Mouse (Mus musculus): Measurements from ENCODE around the gene Emid1. TPM values are rescaled to one million over a fixed set of nuclear protein-coding genes. Genes with fewer than 3 reads are reported as not detected.
A peak's percentile ranks its signal among the peaks of the same experiment; 100 is the strongest.

Emid1 gene
- total and polyA plus RNA-seq, 3 experiments, result 0.10 to 0.15 TPM; not detected in 1

DNA sequence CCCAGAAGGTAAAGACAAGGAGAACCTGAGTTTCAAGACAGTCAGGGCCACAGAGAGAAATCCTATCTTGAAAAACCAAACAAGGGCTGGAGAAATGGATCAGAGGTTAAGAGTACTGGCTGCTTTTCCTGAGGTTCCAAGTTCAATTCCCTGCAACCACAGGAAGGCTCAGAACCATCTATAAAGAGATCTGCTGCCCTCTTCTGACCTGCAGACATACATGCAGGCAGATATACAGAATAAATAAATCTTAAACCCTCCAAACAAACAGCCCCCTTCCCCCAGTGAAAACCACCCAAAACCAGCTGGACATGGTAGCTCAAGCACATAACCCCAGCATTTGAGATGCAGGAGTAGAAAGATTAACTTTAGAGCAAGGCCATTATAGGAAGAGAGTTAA, 76.3 kb downstream of the Emid1 start:
- TF ChIP-seq HCFC1 (IDR thresholded peaks at IDR 0.05; ENCODE audit: low read depth, low read length) (no peak), TCF12 (IDR thresholded peaks at IDR 0.05; ENCODE audit: low read depth, low read length) (no peak), MXI1 (IDR thresholded peaks at IDR 0.05; ENCODE audit: low read depth, low read length) (no peak), POLR2AphosphoS2 (IDR thresholded peaks at IDR 0.05; ENCODE audit: low read length) (peak; percentile 54), CTCF (IDR thresholded peaks at IDR 0.05 in 2 of 3, conservative IDR thresholded peaks at IDR 0.05 in 1 of 3; ENCODE audit: control insufficient read depth in 1 of 3, insufficient read depth in 1 of 3, low read depth in 2 of 3, low read length in 3 of 3, poor library complexity in 1 of 3, severe bottlenecking in 1 of 3) (peak in 2 of 3 experiments; percentile 16 to 41; a peak in 3 of 6 replicates), RAD21 (IDR thresholded peaks at IDR 0.05; ENCODE audit: low read depth, low read length) (peak; percentile 1), USF1 (IDR thresholded peaks at IDR 0.05; ENCODE audit: low read depth, low read length) (no peak), ELF1 (IDR thresholded peaks at IDR 0.05; ENCODE audit: low read depth, low read length) (no peak), SMC3 (IDR thresholded peaks at IDR 0.05; ENCODE audit: low read depth, low read length) (0 out of 2 replicates have a peak, but pooled peaks have one; percentile 17)
- DNase-seq (ENCODE audit: low read depth, low spot score), result peak; percentile 47
- H3K4me1 ChIP-seq (ENCODE audit: control insufficient read depth in 1 of 2, insufficient read depth in 2 of 2, low read length in 2 of 2), result no peaks in the 10 kb centered on the region
- peaks cover 7% of the 10 kb centered on the region for H3K79me2 ChIP-seq (ENCODE audit: control insufficient read depth, insufficient read depth, low read length, poor library complexity)
- no peak overlapping the region for H3K4me3 ChIP-seq (ENCODE audit: control insufficient read depth in 1 of 2, insufficient read depth in 1 of 2, low read depth in 2 of 2, low read length in 2 of 2)
- H3K36me3 ChIP-seq (ENCODE audit: control insufficient read depth in 1 of 2, insufficient read depth in 2 of 2, low read length in 2 of 2), result peaks cover 7 to 72% of the 10 kb centered on the region in 2 experiments
- H3K27ac ChIP-seq (ENCODE audit: control insufficient read depth, low read depth, low read length), result no peak overlapping the region
- H3K27me3 ChIP-seq (ENCODE audit: control insufficient read depth in 1 of 2, insufficient read depth in 2 of 2, low read length in 2 of 2), result no peaks in the 10 kb centered on the region
- H3K9ac ChIP-seq (ENCODE audit: control insufficient read depth, low read depth, low read length, poor library complexity, severe bottlenecking), result no peak overlapping the region
- H3K9me3 ChIP-seq (replicated peaks; ENCODE audit: insufficient read depth, low read length), result no peaks in the 10 kb centered on the region

DNA sequence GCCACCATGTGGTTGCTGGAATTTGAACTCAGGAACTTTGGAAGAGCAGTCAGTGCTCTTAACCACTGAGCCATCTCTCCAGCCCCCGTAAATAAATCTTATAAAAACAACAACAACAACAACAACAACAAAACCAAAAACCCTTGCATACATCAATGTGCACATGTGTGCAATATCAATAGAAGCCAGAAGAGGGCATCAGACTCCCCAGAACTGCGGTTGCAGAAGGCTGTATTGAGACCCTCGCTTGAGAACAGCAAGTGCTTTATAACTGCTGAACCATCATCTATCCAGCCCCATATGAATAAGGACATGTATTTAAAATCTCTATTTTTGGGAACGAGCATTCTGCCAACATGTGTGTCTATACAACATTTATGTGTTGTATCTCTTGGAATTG, 77.2 kb downstream of the Emid1 start:
- Histone ChIP-seq H3K4me1 (ENCODE audit: control insufficient read depth in 1 of 2, insufficient read depth in 2 of 2, low read length in 2 of 2) (no peaks in the 10 kb centered on the region), H3K4me3 (ENCODE audit: control insufficient read depth in 1 of 2, insufficient read depth in 1 of 2, low read depth in 2 of 2, low read length in 2 of 2) (no peak overlapping the region), H3K79me2 (ENCODE audit: control insufficient read depth, insufficient read depth, low read length, poor library complexity) (peaks cover 5% of the 10 kb centered on the region), H3K9me3 (replicated peaks; ENCODE audit: insufficient read depth, low read length) (no peaks in the 10 kb centered on the region), H3K27me3 (ENCODE audit: control insufficient read depth in 1 of 2, insufficient read depth in 2 of 2, low read length in 2 of 2) (no peaks in the 10 kb centered on the region), H3K9ac (ENCODE audit: control insufficient read depth, low read depth, low read length, poor library complexity, severe bottlenecking) (no peak overlapping the region), H3K27ac (ENCODE audit: control insufficient read depth, low read depth, low read length) (no peak overlapping the region), H3K36me3 (ENCODE audit: control insufficient read depth in 1 of 2, insufficient read depth in 2 of 2, low read length in 2 of 2) (peaks cover 5 to 63% of the 10 kb centered on the region in 2 experiments)
- TF ChIP-seq MYC (IDR thresholded peaks at IDR 0.05; ENCODE audit: low read depth, low read length), result 0 out of 2 replicates have a peak, but pooled peaks have one; percentile 31
- peak in 1 of 2 experiments; percentile 19; a peak in 1 of 4 replicates for TF ChIP-seq POLR2A (IDR thresholded peaks at IDR 0.05; ENCODE audit: control insufficient read depth in 1 of 2, insufficient read depth in 1 of 2, low read depth in 1 of 2, low read length in 2 of 2, poor library complexity in 1 of 2)
- no peak for TF ChIP-seq BHLHE40 (IDR thresholded peaks at IDR 0.05; ENCODE audit: borderline replicate concordance, low read depth, low read length)
- TF ChIP-seq E2F4 (IDR thresholded peaks at IDR 0.05; ENCODE audit: borderline replicate concordance, low read depth, low read length), result no peak
- TF ChIP-seq ZNF384 (IDR thresholded peaks at IDR 0.05; ENCODE audit: low read depth, low read length), result no peak
- no peak for TF ChIP-seq CHD2 (IDR thresholded peaks at IDR 0.05; ENCODE audit: low read length)
- TF ChIP-seq MAX (IDR thresholded peaks at IDR 0.05; ENCODE audit: low read length), result no peak
- TF ChIP-seq RCOR1 (IDR thresholded peaks at IDR 0.05; ENCODE audit: low read depth, low read length), result no peak
- TF ChIP-seq SIN3A (IDR thresholded peaks at IDR 0.05; ENCODE audit: low read length), result no peak
- TF ChIP-seq UBTF (IDR thresholded peaks at IDR 0.05; ENCODE audit: borderline replicate concordance, insufficient read depth, low read depth, low read length), result no peak
- no peak for TF ChIP-seq JUND (IDR thresholded peaks at IDR 0.05; ENCODE audit: low read depth, low read length)
- TF ChIP-seq CTCF (IDR thresholded peaks at IDR 0.05 in 2 of 3, conservative IDR thresholded peaks at IDR 0.05 in 1 of 3; ENCODE audit: control insufficient read depth in 1 of 3, insufficient read depth in 1 of 3, low read depth in 2 of 3, low read length in 3 of 3, poor library complexity in 1 of 3, severe bottlenecking in 1 of 3), result peak; percentile 48 to 59 (median 54)
- no peak for TF ChIP-seq TAL1 (IDR thresholded peaks at IDR 0.05; ENCODE audit: low read length)
- peak; percentile 69 for DNase-seq (ENCODE audit: low read depth, low spot score)
